Mouse (Mus musculus) macrophage (primary cell): Measurements from ENCODE around the gene Copz2. TPM values are rescaled to one million over a fixed set of nuclear protein-coding genes. Genes with fewer than 3 reads are reported as not detected.

ENCODE experiments used
- H3K27ac ChIP-seq: fragments of 350-480 bp; formaldehyde crosslinking; 2 replicates; pipeline ENCODE4 v1.9.0; 2021
- H3K36me3 ChIP-seq: fragments of 350-480 bp; formaldehyde crosslinking; 2 replicates; pipeline ENCODE4 v1.9.0; 2021; ENCODE audit errors: inconsistent target
- H3K4me3 ChIP-seq: fragments of 350-480 bp; formaldehyde crosslinking; 2 replicates; pipeline ENCODE4 v1.9.0; 2021; ENCODE audit errors: inconsistent target
- H3K79me2 ChIP-seq: fragments of 350-480 bp; formaldehyde crosslinking; 2 replicates; pipeline ENCODE4 v1.9.0; 2021; ENCODE audit errors: inconsistent target
- WGBS: methylation state at CpG from one replicate; pipeline ENCODE4 v1.1.7; 2026; ENCODE audit warnings: inconsistent platforms; ENCODE audit not compliant: missing documents; 5-methylcytosine and 5-hydroxymethylcytosine counted together
- polyA plus RNA-seq: library from polyadenylated mRNA; stranded (reverse); fragments of 250-400 nt; gene quantifications from 3 replicates; pipeline ENCODE4 v1.2.4, GENCODE M21; 2018; ENCODE audit warnings: inconsistent platforms

Copz2 gene
- polyA plus RNA-seq, 1 experiment from 2014 or later, result 23.0 TPM

GRCm38 (mm10) chr11:96823471-96823837, 26.2 kb upstream of the Copz2 start:
- Histone ChIP-seq H3K36me3 (peaks cover 38% of the 10 kb centered on the region), H3K27ac (peak overlapping the region; percentile 91), H3K4me3 (peak overlapping the region; percentile 58), H3K79me2 (peaks cover 100% of the 10 kb centered on the region)
- 9% methylated on average over 13 of the region's 13 CpGs for WGBS

- peak overlapping the region; percentile 91 for H3K27ac ChIP-seq
Measured at GRCm38 (mm10) chr11:96823880-96824782, 25.5 kb upstream of the Copz2 start.

GRCm38 (mm10) chr11:96824783-96825495, 24.7 kb upstream of the Copz2 start:
- Histone ChIP-seq H3K79me2 (peaks cover 93% of the 10 kb centered on the region), H3K36me3 (peaks cover 23% of the 10 kb centered on the region), H3K4me3 (peak overlapping the region; percentile 58; the same call in 1 of the 2 replicates), H3K27ac (peak overlapping the region; percentile 91)
- 58% methylated on average over 7 of the region's 7 CpGs for WGBS

More at GRCm38 (mm10) chr11:96823880-96824782, 25.5 kb upstream of the Copz2 start:
- peaks cover 31% of the 10 kb centered on the region for H3K36me3 ChIP-seq
- H3K79me2 ChIP-seq, result peaks cover 100% of the 10 kb centered on the region
- peak overlapping the region; percentile 58 for H3K4me3 ChIP-seq
- 4% methylated on average over 21 of the region's 26 CpGs for WGBS

GRCm38 (mm10) chr11:96826481-96826880, 23.2 kb upstream of the Copz2 start:
- H3K27ac ChIP-seq, result no peak overlapping the region
- H3K79me2 ChIP-seq, result peaks cover 78% of the 10 kb centered on the region
- 81% methylated on average over 2 of the region's 2 CpGs for WGBS
- no peak overlapping the region for H3K4me3 ChIP-seq
- peaks cover 8% of the 10 kb centered on the region for H3K36me3 ChIP-seq

- 0 out of 2 replicates have a peak overlapping the region, but pooled peaks have one; percentile 15 for H3K27ac ChIP-seq
- 98% methylated on average over 12 of the region's 12 CpGs for WGBS
- H3K36me3 ChIP-seq, result peaks cover 1% of the 10 kb centered on the region; the same call in 1 of the 2 replicates
- no peak overlapping the region for H3K4me3 ChIP-seq
- H3K79me2 ChIP-seq, result peaks cover 71% of the 10 kb centered on the region
Measured at GRCm38 (mm10) chr11:96827062-96827581, 22.5 kb upstream of the Copz2 start.

- H3K36me3 ChIP-seq, result no peaks in the 10 kb centered on the region
- 78% methylated on average over 9 of the region's 9 CpGs for WGBS
- H3K79me2 ChIP-seq, result peaks cover 63% of the 10 kb centered on the region
- H3K4me3 ChIP-seq, result peak overlapping the region; percentile 77
- H3K27ac ChIP-seq, result peak overlapping the region; percentile 15; the same call in 1 of the 2 replicates
Measured at GRCm38 (mm10) chr11:96827917-96828316, 21.8 kb upstream of the Copz2 start.

- Histone ChIP-seq H3K27ac (peak overlapping the region; percentile 75), H3K4me3 (peak overlapping the region; percentile 77), H3K36me3 (no peaks in the 10 kb centered on the region), H3K79me2 (peaks cover 54% of the 10 kb centered on the region)
- 7% methylated on average over 10 of the region's 10 CpGs for WGBS
Measured at GRCm38 (mm10) chr11:96828881-96829280, 20.8 kb upstream of the Copz2 start.

GRCm38 (mm10) chr11:96829403-96829812, 20.3 kb upstream of the Copz2 start:
- Histone ChIP-seq H3K79me2 (peaks cover 48% of the 10 kb centered on the region), H3K27ac (peak overlapping the region; percentile 75), H3K36me3 (no peaks in the 10 kb centered on the region), H3K4me3 (peak overlapping the region; percentile 77)
- WGBS, result 3% methylated on average over 17 of the region's 33 CpGs

- Histone ChIP-seq H3K79me2 (peaks cover 43% of the 10 kb centered on the region), H3K36me3 (no peaks in the 10 kb centered on the region), H3K27ac (peak within 1 kb of the TSS; percentile 89), H3K4me3 (peak within 1 kb of the TSS; percentile 77)
- WGBS, result under 1% methylated on average over 48 of the region's 51 CpGs
Measured at GRCm38 (mm10) chr11:96829813-96830538, 19.7 kb upstream of the Copz2 start, which contains the start of gene Nfe2l1. Gene Nfe2l1, minus strand, starts transcription at chr11:96829968.

- Histone ChIP-seq H3K79me2 (peaks cover 36% of the 10 kb centered on the region), H3K36me3 (no peaks in the 10 kb centered on the region), H3K27ac (peak overlapping the region; percentile 89), H3K4me3 (peak overlapping the region; percentile 72)
- WGBS, result 29% methylated on average over 13 of the region's 13 CpGs
Measured at GRCm38 (mm10) chr11:96830539-96831216, 19.0 kb upstream of the Copz2 start.

GRCm38 (mm10) chr11:96831516-96831915, 18.2 kb upstream of the Copz2 start:
- Histone ChIP-seq H3K36me3 (no peaks in the 10 kb centered on the region), H3K4me3 (no peak overlapping the region), H3K27ac (no peak overlapping the region), H3K79me2 (peaks cover 27% of the 10 kb centered on the region)
- 95% methylated on average over 4 of the region's 4 CpGs for WGBS

- WGBS, result 98% methylated on average over 3 of the region's 3 CpGs
- H3K27ac ChIP-seq, result no peak overlapping the region
- H3K79me2 ChIP-seq, result peaks cover 17% of the 10 kb centered on the region
- H3K36me3 ChIP-seq, result no peaks in the 10 kb centered on the region
- no peak overlapping the region for H3K4me3 ChIP-seq
Measured at GRCm38 (mm10) chr11:96832541-96832940, 17.1 kb upstream of the Copz2 start.

- H3K27ac ChIP-seq, result no peak overlapping the region
- H3K79me2 ChIP-seq, result peaks cover 13% of the 10 kb centered on the region
- no peak overlapping the region for H3K4me3 ChIP-seq
- WGBS, result 48% methylated on average over 2 of the region's 2 CpGs
- no peaks in the 10 kb centered on the region for H3K36me3 ChIP-seq
Measured at GRCm38 (mm10) chr11:96832973-96833372, 16.7 kb upstream of the Copz2 start.
